Mouse (Mus musculus) intestine, postnatal 0 days (tissue): ENCODE data around the gene Rragc. TPM values are rescaled to one million over a fixed set of nuclear protein-coding genes. Genes with fewer than 3 reads are reported as not detected.
A peak's percentile ranks its signal among the peaks of the same experiment; 100 is the strongest.
"Not testable (repeated sequence)": the region's sequence is repeated elsewhere in the genome, so short reads cannot be mapped to it uniquely, and the experiment has no call there.

ENCODE experiments used
- ATAC-seq: fragments of 200-750 bp; cut with Nextera tagmentation; 2 replicates; pipeline ENCODE4 v1.8.0; 2017; ENCODE audit warnings: mild to moderate bottlenecking, moderate TSS enrichment, moderate library complexity
- H3K27ac ChIP-seq: fragments of 300-500 bp; sonication (generic); 2 replicates; pipeline ENCODE4 v1.5.1; 2014; ENCODE audit warnings: mild to moderate bottlenecking, low read depth, low read length, moderate library complexity
- H3K27me3 ChIP-seq: fragments of 300-500 bp; sonication (generic); replicated peaks from 2 replicates; pipeline ENCODE4 v1.6.1; 2014; ENCODE audit warnings: low read length, mixed read lengths; ENCODE audit not compliant: control insufficient read depth, insufficient read depth
- H3K36me3 ChIP-seq: fragments of 300-500 bp; sonication (generic); 2 replicates; pipeline ENCODE4 v1.6.1; 2014; ENCODE audit warnings: mild to moderate bottlenecking, moderate library complexity; ENCODE audit not compliant: control insufficient read depth, insufficient read depth
- H3K4me1 ChIP-seq: fragments of 300-500 bp; sonication (generic); replicated peaks from 2 replicates; pipeline ENCODE4 v1.6.1; 2014; ENCODE audit warnings: antibody characterized with exemption, low read length, mixed read lengths; ENCODE audit not compliant: control insufficient read depth, insufficient read depth
- H3K4me2 ChIP-seq: fragments of 300-500 bp; sonication (generic); replicated peaks from 2 replicates; pipeline ENCODE4 v1.6.1; 2014; ENCODE audit warnings: low read depth, mild to moderate bottlenecking, moderate library complexity
- H3K4me3 ChIP-seq: fragments of 300-500 bp; sonication (generic); 2 replicates; pipeline ENCODE4 v1.5.1; 2014; ENCODE audit warnings: low read depth, low read length
- H3K9ac ChIP-seq: fragments of 300-500 bp; sonication (generic); 2 replicates; pipeline ENCODE4 v1.6.1; 2014; ENCODE audit warnings: mild to moderate bottlenecking, low read depth, low read length
- H3K9me3 ChIP-seq: fragments of 300-500 bp; sonication (generic); 2 replicates; pipeline ENCODE4 v1.6.1; 2016; ENCODE audit warnings: mixed run types; ENCODE audit not compliant: control insufficient read depth
- CTCF ChIP-seq: sonication (generic); IDR thresholded peaks from 2 replicates; pipeline ENCODE4 v1.5.1; 2016; ENCODE audit warnings: low read depth, mild to moderate bottlenecking, control low read depth, antibody characterized with exemption, moderate library complexity
- WGBS: fragments of 180-500 bp; shearing (Covaris S2); extraction: QIAGEN DNeasy Blood & Tissue Kit; methylation state at CpG from one replicate; pipeline ENCODE4 v1.1.7; 2014; 5-methylcytosine and 5-hydroxymethylcytosine counted together
- polyA plus RNA-seq: library from polyadenylated mRNA; unstranded; fragments of >200 nt; fragmentation: Nextera tagmentation; extraction: Ambion mirVana; gene quantifications from 2 replicates; pipeline ENCODE4 v1.2.1, GENCODE M21; 2015

Gene Rragc
- polyA plus RNA-seq, 1 experiment from 2014 or later, result 49.5 TPM

GRCm38 (mm10) chr4:123927961-123928360, 10.7 kb downstream of the Rragc start:
- no peak overlapping the region for H3K9ac ChIP-seq
- no peak for TF ChIP-seq CTCF
- ATAC-seq, result peak; percentile 59; the same call in 1 of the 2 replicates
- no peak overlapping the region for H3K4me3 ChIP-seq
- H3K9me3 ChIP-seq, result no peaks in the 10 kb centered on the region
- H3K4me1 ChIP-seq, result no peaks in the 10 kb centered on the region
- H3K27me3 ChIP-seq, result no peaks in the 10 kb centered on the region
- no peak overlapping the region for H3K27ac ChIP-seq
- H3K36me3 ChIP-seq, result peaks cover 74% of the 10 kb centered on the region
- no peak overlapping the region for H3K4me2 ChIP-seq

- ATAC-seq, result no peak
- H3K9me3 ChIP-seq, result no peaks in the 10 kb centered on the region
- H3K4me1 ChIP-seq, result no peaks in the 10 kb centered on the region
- no peak overlapping the region for H3K4me3 ChIP-seq
- WGBS, result 90% methylated on average over 4 of the region's 4 CpGs
- H3K9ac ChIP-seq, result no peak overlapping the region
- peaks cover 72% of the 10 kb centered on the region for H3K36me3 ChIP-seq
- no peak overlapping the region for H3K27ac ChIP-seq
- TF ChIP-seq CTCF, result peak; percentile 22
- no peak overlapping the region for H3K4me2 ChIP-seq
- no peaks in the 10 kb centered on the region for H3K27me3 ChIP-seq
These were observed 12.7 kb downstream of the Rragc start for GRCm38 (mm10) chr4:123929994-123930393.

- no peak overlapping the region for H3K9ac ChIP-seq
- no peak overlapping the region for H3K4me3 ChIP-seq
- H3K27me3 ChIP-seq, result no peaks in the 10 kb centered on the region
- peaks cover 66% of the 10 kb centered on the region for H3K36me3 ChIP-seq
- ATAC-seq, result no peak
- no peaks in the 10 kb centered on the region for H3K9me3 ChIP-seq
- TF ChIP-seq CTCF, result no peak
- no peak overlapping the region for H3K27ac ChIP-seq
- no peak overlapping the region for H3K4me2 ChIP-seq
- no peaks in the 10 kb centered on the region for H3K4me1 ChIP-seq
- 76% methylated on average over 4 of the region's 4 CpGs for whole genome bisulfite sequencing
These were observed 17.1 kb downstream of the Rragc start for GRCm38 (mm10) chr4:123934306-123934705.

- no peak for ATAC-seq
- no peak for TF ChIP-seq CTCF
- H3K9ac ChIP-seq, result no peak overlapping the region
- H3K9me3 ChIP-seq, result no peaks in the 10 kb centered on the region
- no peak overlapping the region for H3K4me3 ChIP-seq
- H3K4me2 ChIP-seq, result no peak overlapping the region
- peaks cover 49% of the 10 kb centered on the region for H3K36me3 ChIP-seq
- no peaks in the 10 kb centered on the region for H3K4me1 ChIP-seq
- H3K27ac ChIP-seq, result no peak overlapping the region
- no peaks in the 10 kb centered on the region for H3K27me3 ChIP-seq
- WGBS, result 98% methylated on average over 7 of the region's 7 CpGs
These were observed 18.8 kb downstream of the Rragc start for GRCm38 (mm10) chr4:123936059-123936458.

GRCm38 (mm10) chr4:123939838-123940237, 22.6 kb downstream of the Rragc start:
- Histone ChIP-seq H3K4me3 (no peak overlapping the region), H3K36me3 (peaks cover 21% of the 10 kb centered on the region), H3K27me3 (no peaks in the 10 kb centered on the region), H3K4me2 (no peak overlapping the region), H3K27ac (no peak overlapping the region), H3K4me1 (no peaks in the 10 kb centered on the region), H3K9me3 (no peaks in the 10 kb centered on the region), H3K9ac (no peak overlapping the region)
- TF ChIP-seq CTCF, result peak; percentile 88
- no peak for ATAC-seq
- 6% methylated on average over 4 of the region's 4 CpGs for WGBS

GRCm38 (mm10) chr4:123940878-123941277, 23.6 kb downstream of the Rragc start:
- H3K27me3 ChIP-seq, H3K9me3 ChIP-seq, H3K4me1 ChIP-seq, H3K4me3 ChIP-seq, ATAC-seq, H3K27ac ChIP-seq, H3K9ac ChIP-seq, H3K4me2 ChIP-seq: not testable (repeated sequence)
- H3K36me3 ChIP-seq, result peaks cover 12% of the 10 kb centered on the region
- WGBS, result 74% methylated on average over 7 of the region's 7 CpGs

- H3K36me3 ChIP-seq, result no peaks in the 10 kb centered on the region
- no peaks in the 10 kb centered on the region for H3K4me1 ChIP-seq
- H3K9me3 ChIP-seq, result no peaks in the 10 kb centered on the region
- no peak overlapping the region for H3K4me2 ChIP-seq
- no peak for ATAC-seq
- H3K9ac ChIP-seq, result no peak overlapping the region
- H3K27ac ChIP-seq, result no peak overlapping the region
- H3K4me3 ChIP-seq, result no peak overlapping the region
- 91% methylated on average over 4 of the region's 4 CpGs for WGBS
- TF ChIP-seq CTCF, result no peak
- no peaks in the 10 kb centered on the region for H3K27me3 ChIP-seq
These were observed 29.5 kb downstream of the Rragc start for GRCm38 (mm10) chr4:123946701-123947100.
